Mouse (Mus musculus): Measurements from ENCODE around the gene Dcaf10. TPM values are rescaled to one million over a fixed set of nuclear protein-coding genes. Genes with fewer than 3 reads are reported as not detected.

Dcaf10 gene
- polyA plus RNA-seq, 1 experiment from 2014 or later: 15.6 TPM

GRCm38 (mm10) chr4:45407703-45408334 is 65.9 kb downstream of the Dcaf10 start:
- WGBS: 2% methylated on average over 19 of the region's 19 CpGs
- no peak; the same call in 1 of the 2 replicates for ATAC-seq (ENCODE audit: insufficient number of reproducible peaks, low FRiP score)
- no peaks in the 10 kb centered on the region for H3K9me3 ChIP-seq (replicated peaks)

GRCm38 (mm10) chr4:45408427-45409132 is 66.7 kb downstream of the Dcaf10 start, which contains the start of gene Slc25a51:
TSS of gene Slc25a51 (minus strand) at chr4:45408766.
- Histone ChIP-seq H3K4me2 (peak within 1 kb of the TSS; percentile 73), H3K9me3 (replicated peaks) (no peaks in the 10 kb centered on the region), H3K36me3 (peaks cover 10% of the 10 kb centered on the region), H3K27ac (ENCODE audit: poor library complexity, severe bottlenecking) (peak within 1 kb of the TSS; percentile 88), H3K9ac (peak within 1 kb of the TSS; percentile 97), H3K4me1 (replicated peaks) (peaks cover 45% of the 10 kb centered on the region), H3K4me3 (peak within 1 kb of the TSS; percentile 97), H3K27me3 (replicated peaks) (no peaks in the 10 kb centered on the region)
- peak; percentile 97 for ATAC-seq (ENCODE audit: insufficient number of reproducible peaks, low FRiP score)
- under 1% methylated on average over 67 of the region's 67 CpGs for WGBS

More at GRCm38 (mm10) chr4:45407703-45408334, 65.9 kb downstream of the Dcaf10 start:
- H3K4me1 ChIP-seq (replicated peaks): peaks cover 51% of the 10 kb centered on the region
- peak overlapping the region; percentile 88 for H3K27ac ChIP-seq (ENCODE audit: poor library complexity, severe bottlenecking)
- peak overlapping the region; percentile 73 for H3K4me2 ChIP-seq
- no peaks in the 10 kb centered on the region for H3K27me3 ChIP-seq (replicated peaks)
- H3K9ac ChIP-seq: peak overlapping the region; percentile 97
- H3K36me3 ChIP-seq: peaks cover 13% of the 10 kb centered on the region
- H3K4me3 ChIP-seq: peak overlapping the region; percentile 97

- Histone ChIP-seq H3K9me3 (replicated peaks) (no peaks in the 10 kb centered on the region), H3K4me2 (peak overlapping the region; percentile 73), H3K4me3 (peak overlapping the region; percentile 97), H3K9ac (peak overlapping the region; percentile 97), H3K36me3 (peaks cover 3% of the 10 kb centered on the region; the same call in 1 of the 2 replicates), H3K27me3 (replicated peaks) (no peaks in the 10 kb centered on the region), H3K4me1 (replicated peaks) (peaks cover 38% of the 10 kb centered on the region), H3K27ac (ENCODE audit: poor library complexity, severe bottlenecking) (peak overlapping the region; percentile 88)
- peak; percentile 77 for ATAC-seq (ENCODE audit: insufficient number of reproducible peaks, low FRiP score)
- 1% methylated on average over 10 of the region's 10 CpGs for WGBS
Observed at GRCm38 (mm10) chr4:45409270-45409669, 67.4 kb downstream of the Dcaf10 start.

- Histone ChIP-seq H3K4me3 (no peak overlapping the region), H3K4me2 (no peak overlapping the region), H3K27me3 (replicated peaks) (no peaks in the 10 kb centered on the region), H3K27ac (ENCODE audit: poor library complexity, severe bottlenecking) (no peak overlapping the region), H3K9ac (no peak overlapping the region), H3K4me1 (replicated peaks) (peaks cover 29% of the 10 kb centered on the region), H3K9me3 (replicated peaks) (no peaks in the 10 kb centered on the region), H3K36me3 (no peaks in the 10 kb centered on the region)
- no peak for ATAC-seq (ENCODE audit: insufficient number of reproducible peaks, low FRiP score)
- 87% methylated on average over 8 of the region's 8 CpGs for whole genome bisulfite sequencing
Observed at GRCm38 (mm10) chr4:45411181-45411790, 69.4 kb downstream of the Dcaf10 start.

GRCm38 (mm10) chr4:45412433-45413192 is 70.7 kb downstream of the Dcaf10 start:
- Histone ChIP-seq H3K9ac (no peak overlapping the region), H3K27ac (ENCODE audit: poor library complexity, severe bottlenecking) (no peak overlapping the region), H3K36me3 (no peaks in the 10 kb centered on the region), H3K4me3 (no peak overlapping the region), H3K4me2 (no peak overlapping the region), H3K9me3 (replicated peaks) (no peaks in the 10 kb centered on the region), H3K27me3 (replicated peaks) (no peaks in the 10 kb centered on the region), H3K4me1 (replicated peaks) (peaks cover 17% of the 10 kb centered on the region)
- ATAC-seq (ENCODE audit: insufficient number of reproducible peaks, low FRiP score): no peak
- WGBS: 57% methylated on average over 16 of the region's 16 CpGs

GRCm38 (mm10) chr4:45413674-45414338 is 71.9 kb downstream of the Dcaf10 start:
- Histone ChIP-seq H3K4me3 (no peak overlapping the region), H3K27ac (ENCODE audit: poor library complexity, severe bottlenecking) (no peak overlapping the region), H3K9me3 (replicated peaks) (no peaks in the 10 kb centered on the region), H3K27me3 (replicated peaks) (no peaks in the 10 kb centered on the region), H3K9ac (no peak overlapping the region), H3K4me1 (replicated peaks) (peaks cover 23% of the 10 kb centered on the region), H3K4me2 (no peak overlapping the region), H3K36me3 (no peaks in the 10 kb centered on the region)
- no peak for ATAC-seq (ENCODE audit: insufficient number of reproducible peaks, low FRiP score)
- WGBS: 79% methylated on average over 9 of the region's 9 CpGs

- H3K4me1 ChIP-seq (replicated peaks): peaks cover 20% of the 10 kb centered on the region
- 71% methylated on average over 7 of the region's 7 CpGs for WGBS
- H3K4me2 ChIP-seq: no peak overlapping the region
- H3K9ac ChIP-seq: no peak overlapping the region
- H3K27ac ChIP-seq (ENCODE audit: poor library complexity, severe bottlenecking): no peak overlapping the region
- H3K36me3 ChIP-seq: no peaks in the 10 kb centered on the region
- no peak overlapping the region for H3K4me3 ChIP-seq
- no peak for ATAC-seq (ENCODE audit: insufficient number of reproducible peaks, low FRiP score)
- no peaks in the 10 kb centered on the region for H3K27me3 ChIP-seq (replicated peaks)
- H3K9me3 ChIP-seq (replicated peaks): no peaks in the 10 kb centered on the region
Observed at GRCm38 (mm10) chr4:45416314-45416713, 74.4 kb downstream of the Dcaf10 start.

GRCm38 (mm10) chr4:45418229-45418950 is 76.5 kb downstream of the Dcaf10 start:
- Histone ChIP-seq H3K27ac (ENCODE audit: poor library complexity, severe bottlenecking) (no peak overlapping the region), H3K9me3 (replicated peaks) (no peaks in the 10 kb centered on the region), H3K36me3 (peaks cover 2% of the 10 kb centered on the region; the same call in 1 of the 2 replicates), H3K4me1 (replicated peaks) (peaks cover 24% of the 10 kb centered on the region), H3K4me2 (peak overlapping the region; percentile 34), H3K4me3 (no peak overlapping the region), H3K27me3 (replicated peaks) (no peaks in the 10 kb centered on the region), H3K9ac (no peak overlapping the region)
- WGBS: 25% methylated on average over 11 of the region's 11 CpGs
- no peak for ATAC-seq (ENCODE audit: insufficient number of reproducible peaks, low FRiP score)

- WGBS: 83% methylated on average over 4 of the region's 4 CpGs
- ATAC-seq (ENCODE audit: insufficient number of reproducible peaks, low FRiP score): no peak
Observed at GRCm38 (mm10) chr4:45419051-45419450, 77.2 kb downstream of the Dcaf10 start.

GRCm38 (mm10) chr4:45420733-45421132 is 78.8 kb downstream of the Dcaf10 start:
- H3K4me3 ChIP-seq: no peak overlapping the region
- H3K4me1 ChIP-seq (replicated peaks): peaks cover 32% of the 10 kb centered on the region
- no peak for ATAC-seq (ENCODE audit: insufficient number of reproducible peaks, low FRiP score)
- WGBS: 75% methylated on average over 3 of the region's 3 CpGs
- H3K9me3 ChIP-seq (replicated peaks): no peaks in the 10 kb centered on the region
- no peak overlapping the region for H3K9ac ChIP-seq
- H3K27me3 ChIP-seq (replicated peaks): no peaks in the 10 kb centered on the region
- peaks cover 6% of the 10 kb centered on the region; the same call in 1 of the 2 replicates for H3K36me3 ChIP-seq
- no peak overlapping the region for H3K27ac ChIP-seq (ENCODE audit: poor library complexity, severe bottlenecking)
- H3K4me2 ChIP-seq: no peak overlapping the region

More at GRCm38 (mm10) chr4:45419051-45419450, 77.2 kb downstream of the Dcaf10 start:
- Histone ChIP-seq H3K27me3 (replicated peaks) (no peaks in the 10 kb centered on the region), H3K27ac (ENCODE audit: poor library complexity, severe bottlenecking) (no peak overlapping the region), H3K4me1 (replicated peaks) (peaks cover 31% of the 10 kb centered on the region), H3K36me3 (peaks cover 6% of the 10 kb centered on the region; the same call in 1 of the 2 replicates), H3K4me2 (no peak overlapping the region), H3K9me3 (replicated peaks) (no peaks in the 10 kb centered on the region), H3K4me3 (no peak overlapping the region), H3K9ac (no peak overlapping the region)

All from heart, embryonic 12.5 days (tissue).